Mouse (Mus musculus) megakaryocyte-erythroid progenitor cell, adult 5-6 weeks (primary cell): ENCODE results near the gene Cuta. TPM values are rescaled to one million over a fixed set of nuclear protein-coding genes. Genes with fewer than 3 reads are reported as not detected.
"Not testable (repeated sequence)": the region's sequence is repeated elsewhere in the genome, so short reads cannot be mapped to it uniquely, and the experiment has no call there.

Experiments used
- ATAC-seq: replicated peaks from 2 replicates; pipeline ENCODE4 v1.8.0; 2016; ENCODE audit warnings: mild to moderate bottlenecking, inconsistent platforms; ENCODE audit not compliant: severe bottlenecking, poor library complexity, low FRiP score, low TSS enrichment
- total RNA-seq, 2 experiments: library from RNA; stranded (forward) in 1 of 2; stranded (reverse) in 1 of 2; fragments of 200-1000, 215-1000 nt in 1 of 2; fragments of >200 nt in 1 of 2; fragmentation: Nextera tagmentation in 1 of 2; gene quantifications; 2 replicates each; pipeline ENCODE4 v1.2.3; 2014 to 2017

The Cuta gene
- total RNA-seq, 2 experiments from 2014 or later = 93.0 to 184 TPM

DNA sequence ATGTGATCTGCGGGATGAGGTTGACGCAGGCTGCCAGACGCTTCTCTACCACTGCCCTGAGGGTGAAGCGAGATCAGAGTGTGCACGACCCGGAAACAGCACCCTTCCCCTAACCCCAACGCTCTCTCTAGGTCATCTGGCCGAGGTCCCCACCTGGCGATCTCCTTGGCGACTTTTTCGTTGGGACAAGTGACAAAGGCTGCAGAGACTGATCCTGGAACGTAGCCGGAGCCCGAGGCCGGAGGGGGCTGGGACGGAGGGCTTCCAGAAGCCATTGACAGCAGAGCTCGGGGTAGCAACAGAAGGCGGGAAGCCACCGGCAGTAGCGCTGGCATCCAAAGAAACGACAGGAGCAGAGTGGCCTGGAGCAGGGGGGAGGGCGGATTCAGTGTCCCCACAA lies 638 bp downstream of the Cuta start:
- peak; percentile 5 for ATAC-seq

DNA sequence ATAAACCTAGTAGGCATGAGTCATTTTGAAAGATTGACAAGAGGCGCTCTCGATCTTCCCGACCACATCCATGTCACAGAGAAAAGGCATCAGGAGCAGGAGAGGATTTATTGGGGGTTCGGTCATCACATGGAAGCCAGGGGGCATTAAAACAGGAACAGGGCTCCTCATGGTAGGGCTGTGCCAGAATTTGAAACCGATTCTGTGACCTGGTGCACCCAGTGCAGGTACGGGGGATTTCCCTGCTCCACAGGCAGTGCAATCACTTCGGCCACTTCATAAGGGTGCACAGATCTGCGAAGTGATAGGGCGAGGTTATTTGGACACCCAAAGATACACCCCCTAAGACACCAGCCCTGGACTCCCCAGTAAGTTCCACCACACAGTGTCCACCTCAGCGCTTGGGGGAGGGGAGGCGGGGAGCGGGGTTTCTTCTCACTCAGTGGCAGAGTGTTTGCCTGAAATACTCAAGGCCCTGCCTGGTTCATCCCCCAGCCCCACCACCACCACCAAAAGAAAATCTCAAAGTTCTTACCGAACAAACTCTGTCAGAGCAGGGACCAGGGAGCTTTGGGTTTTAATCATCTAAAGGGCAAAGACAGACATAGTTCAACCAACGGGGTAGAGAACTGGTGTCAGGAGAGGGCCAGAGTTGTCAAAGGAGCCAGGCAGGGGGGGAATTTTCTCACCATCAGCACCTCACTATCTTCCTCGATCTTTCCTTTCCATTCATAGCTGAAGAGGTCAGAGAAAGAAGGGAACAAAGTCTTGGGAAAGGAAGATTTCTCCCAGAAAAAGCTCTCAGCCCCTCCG lies 1.3 kb downstream of the Cuta start:
- no peak for ATAC-seq

GRCm38 (mm10) chr17:26936921-26937695 lies 2.3 kb downstream of the Cuta start:
- ATAC-seq = no peak

GRCm38 (mm10) chr17:26936453-26936852 lies 2.9 kb downstream of the Cuta start:
- ATAC-seq = no peak

DNA sequence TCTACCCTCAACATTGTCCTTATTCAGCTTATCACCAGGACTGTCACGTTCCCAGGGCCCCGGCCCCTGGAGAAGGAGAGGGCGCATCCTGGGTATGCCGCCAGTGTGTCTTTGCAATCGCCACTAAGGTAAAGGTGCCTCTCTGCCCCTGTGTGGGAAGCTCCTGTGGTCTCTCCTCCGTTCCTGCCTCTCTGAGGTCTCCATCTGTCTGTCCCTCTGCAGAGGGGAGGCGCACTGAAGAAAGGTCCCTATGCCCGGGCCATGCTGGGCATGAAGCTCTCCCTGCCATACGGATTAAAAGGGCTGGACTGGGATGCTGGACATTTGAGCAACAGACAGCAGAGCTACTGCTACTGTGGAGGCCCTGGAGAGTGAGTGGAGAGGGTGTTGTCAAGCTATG lies 4.3 kb downstream of the Cuta start:
- no peak for ATAC-seq

GRCm38 (mm10) chr17:26933885-26934827 lies 5.2 kb downstream of the Cuta start:
- ATAC-seq = no peak

DNA sequence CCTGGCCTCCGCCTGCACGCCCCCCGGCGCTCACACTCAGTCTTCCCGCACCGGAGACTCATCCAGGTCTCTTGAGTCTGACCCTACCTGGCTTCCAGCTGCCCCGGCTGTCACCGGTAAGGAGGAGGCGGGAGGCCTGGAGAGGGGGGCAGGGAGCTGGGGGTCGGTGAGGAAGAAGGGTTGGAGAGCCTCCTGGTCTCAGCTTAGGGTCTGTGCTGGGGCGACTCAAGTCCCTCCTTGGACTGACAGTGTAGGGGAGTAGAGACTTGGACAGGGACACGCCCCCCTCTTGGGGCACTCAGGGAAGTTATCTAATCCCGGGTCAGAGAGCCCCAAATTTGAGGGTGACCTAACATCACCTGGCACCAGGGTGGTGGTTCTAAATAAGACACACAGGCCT lies 6.0 kb downstream of the Cuta start:
- ATAC-seq = peak; percentile 3; the same call in 1 of the 2 replicates

GRCm38 (mm10) chr17:26932839-26933398 lies 6.5 kb downstream of the Cuta start, which contains the start of gene Phf1:
TSS of gene Phf1 (plus strand) at chr17:26933052.
- ATAC-seq = peak; percentile 85

- peak; percentile 44; the same call in 1 of the 2 replicates for ATAC-seq
Measured at GRCm38 (mm10) chr17:26931795-26932194, 7.6 kb downstream of the Cuta start.

DNA sequence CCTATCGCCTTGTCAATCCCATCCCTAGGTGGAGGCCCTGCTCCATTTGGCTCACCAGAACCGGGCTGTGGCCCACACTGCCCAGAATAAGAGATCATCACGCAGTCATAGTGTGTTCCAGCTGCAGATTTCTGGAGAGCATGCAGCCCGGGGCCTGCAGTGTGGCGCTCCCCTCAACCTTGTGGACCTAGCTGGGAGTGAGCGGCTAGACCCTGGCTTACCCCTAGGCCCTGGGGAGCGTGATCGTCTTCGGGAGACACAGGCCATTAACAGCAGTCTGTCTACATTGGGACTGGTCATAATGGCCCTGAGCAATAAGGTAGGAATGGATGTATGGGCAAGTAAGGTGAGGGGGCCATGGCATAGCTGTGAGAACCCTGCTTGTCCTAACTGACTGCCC lies 14.0 kb downstream of the Cuta start:
- ATAC-seq = not testable (repeated sequence)

GRCm38 (mm10) chr17:26922368-26922767 lies 17.0 kb downstream of the Cuta start:
- ATAC-seq = not testable (repeated sequence)

DNA sequence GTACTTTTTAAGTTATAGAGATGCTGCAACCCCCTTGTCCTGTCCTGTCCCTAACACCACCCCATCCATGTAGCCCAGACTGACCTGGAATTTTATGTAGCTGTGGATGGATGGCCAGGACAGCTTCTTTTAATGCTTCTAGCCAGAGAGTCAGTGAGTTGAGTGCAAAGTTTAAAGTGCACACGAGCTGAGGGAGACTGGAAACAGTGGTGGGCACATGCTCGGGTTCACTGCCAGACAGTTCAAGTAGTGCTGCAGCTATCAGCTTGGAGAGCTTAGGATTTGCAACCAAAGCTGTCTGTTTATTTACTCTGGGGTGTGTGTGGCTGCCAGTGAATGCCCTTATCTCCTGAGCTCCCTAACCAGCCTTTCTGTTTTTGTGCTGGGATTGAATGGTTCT lies 19.9 kb downstream of the Cuta start:
- not testable (repeated sequence) for ATAC-seq

DNA sequence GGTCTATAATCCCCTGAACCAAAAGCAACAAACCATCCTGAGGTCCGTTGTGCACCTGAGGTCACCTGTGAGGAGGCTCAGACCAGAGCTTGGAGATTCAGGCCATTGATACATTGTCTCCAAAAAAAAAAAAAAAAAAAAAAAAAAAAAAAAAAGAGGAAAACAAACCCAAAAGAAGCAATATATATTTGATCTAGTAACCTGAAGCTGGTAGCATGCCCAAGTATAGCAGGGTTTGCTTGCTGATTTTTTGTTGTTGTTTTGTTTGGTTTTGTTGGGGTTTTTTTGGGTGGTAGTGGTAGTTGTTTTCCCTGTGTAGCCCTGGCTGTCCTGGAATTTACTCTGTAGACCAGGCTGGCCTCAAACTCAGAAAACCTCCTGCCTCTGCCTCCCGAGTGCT lies 21.0 kb downstream of the Cuta start:
- no peak for ATAC-seq

DNA sequence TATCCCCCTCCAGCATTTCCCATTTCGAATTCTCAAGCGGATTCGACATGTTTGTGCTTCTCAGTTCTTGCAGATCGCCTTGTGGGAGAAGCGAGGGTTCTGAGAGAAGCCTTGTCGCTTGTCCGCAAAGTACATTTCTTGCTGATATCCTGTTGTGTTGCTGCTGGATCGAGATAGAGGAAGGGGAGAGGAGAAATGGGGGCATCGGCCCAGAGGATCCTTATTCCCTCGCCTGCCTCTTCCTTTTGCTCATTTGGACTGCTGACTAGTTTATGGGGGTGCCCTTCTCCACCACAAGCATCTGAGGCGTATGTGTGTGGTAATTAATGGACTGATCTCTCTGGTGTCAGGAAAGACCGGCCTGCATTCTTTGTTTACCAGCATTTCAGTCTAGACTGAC lies 21.8 kb downstream of the Cuta start:
- not testable (repeated sequence) for ATAC-seq

DNA sequence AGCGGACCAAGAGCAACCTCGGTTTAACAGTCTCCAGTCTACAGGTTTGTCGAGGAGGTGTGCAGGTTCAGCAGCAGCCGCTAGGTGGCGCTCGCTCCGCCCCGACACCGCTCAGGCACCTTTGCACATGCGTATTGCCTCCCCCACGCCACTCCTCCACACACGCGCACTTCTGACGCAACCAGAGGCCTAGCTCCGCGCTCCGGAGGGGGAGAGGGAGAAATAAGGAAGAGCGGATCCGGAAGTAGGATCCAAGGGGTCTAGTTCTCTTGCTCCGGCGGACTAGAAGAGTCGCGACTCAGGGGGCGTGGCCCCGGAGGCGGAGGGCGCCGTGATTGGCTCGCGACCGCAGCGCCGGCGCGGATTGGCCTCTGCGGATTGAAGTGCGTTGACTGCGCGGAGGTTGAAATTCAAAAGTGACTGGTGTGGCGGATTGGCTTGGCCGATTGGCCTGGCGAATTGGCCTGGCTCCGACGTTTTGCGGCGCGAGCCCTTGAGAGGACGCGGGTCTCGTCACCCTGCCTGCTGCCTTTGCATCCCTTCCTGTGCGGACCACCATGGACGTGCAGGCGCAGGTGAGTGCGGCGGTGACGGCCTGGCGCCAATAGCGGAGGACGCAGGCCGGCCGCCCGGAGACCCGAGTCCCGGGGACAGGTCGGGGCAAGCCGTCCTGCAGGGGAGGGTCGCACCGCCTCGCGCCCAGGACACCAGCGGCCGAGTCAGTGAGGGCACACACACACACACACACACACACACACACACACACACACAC lies 22.5 kb downstream of the Cuta start, which contains the start of gene Kifc5b:
Gene Kifc5b (plus strand): TSS at position 381 of the 772 bp plus-strand sequence.
- ATAC-seq = peak; percentile 98

GRCm38 (mm10) chr17:26915248-26915647 lies 24.1 kb downstream of the Cuta start:
- no peak for ATAC-seq

DNA sequence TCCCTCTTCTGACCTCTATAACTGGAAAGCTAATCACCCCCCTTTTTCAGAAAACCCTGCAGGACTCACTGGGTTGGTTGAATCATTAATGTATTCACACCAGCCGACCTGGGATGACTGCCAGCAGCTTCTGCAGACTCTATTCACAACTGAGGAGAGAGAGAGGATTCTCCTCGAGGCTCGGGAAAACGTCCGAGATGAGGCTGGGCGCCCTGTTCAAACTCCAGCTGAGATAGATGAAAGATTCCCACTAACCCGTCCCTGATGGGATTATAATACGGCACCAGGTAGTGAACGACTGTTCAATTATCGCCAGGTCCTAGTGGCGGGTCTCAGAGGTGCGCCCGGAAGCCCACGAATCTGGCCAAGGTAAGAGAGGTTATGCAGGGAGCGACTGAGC lies 31.9 kb downstream of the Cuta start:
- not testable (repeated sequence) for ATAC-seq

DNA sequence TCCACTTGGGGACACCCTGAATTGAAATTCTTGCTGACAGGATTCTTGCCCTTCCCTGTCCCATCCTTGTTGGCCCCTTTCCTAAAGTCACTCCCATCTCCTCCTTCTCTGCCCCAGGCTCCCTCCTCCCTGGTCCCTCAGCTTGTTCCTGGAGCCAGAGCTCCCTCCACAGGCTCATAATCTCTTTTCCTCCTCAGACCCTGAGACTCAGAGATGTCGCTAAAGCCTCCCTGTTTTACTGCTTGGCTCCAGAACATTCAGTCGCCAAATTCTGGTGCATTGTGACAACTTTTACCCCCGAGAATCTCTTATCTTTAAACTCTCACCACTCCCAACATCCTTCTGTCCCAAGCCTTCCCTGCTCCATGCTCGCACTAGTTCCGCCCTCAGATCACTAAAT lies 35.0 kb downstream of the Cuta start:
- ATAC-seq = no peak
